Mouse (Mus musculus) layer of hippocampus, adult 9-10 months (tissue): ENCODE data around the gene Mab21l2.

Source experiments
- DNase-seq: peaks from one replicate; pipeline ENCODE4 v3.0.0; 2022; ENCODE audit warnings: low spot score

The Mab21l2 gene

DNA sequence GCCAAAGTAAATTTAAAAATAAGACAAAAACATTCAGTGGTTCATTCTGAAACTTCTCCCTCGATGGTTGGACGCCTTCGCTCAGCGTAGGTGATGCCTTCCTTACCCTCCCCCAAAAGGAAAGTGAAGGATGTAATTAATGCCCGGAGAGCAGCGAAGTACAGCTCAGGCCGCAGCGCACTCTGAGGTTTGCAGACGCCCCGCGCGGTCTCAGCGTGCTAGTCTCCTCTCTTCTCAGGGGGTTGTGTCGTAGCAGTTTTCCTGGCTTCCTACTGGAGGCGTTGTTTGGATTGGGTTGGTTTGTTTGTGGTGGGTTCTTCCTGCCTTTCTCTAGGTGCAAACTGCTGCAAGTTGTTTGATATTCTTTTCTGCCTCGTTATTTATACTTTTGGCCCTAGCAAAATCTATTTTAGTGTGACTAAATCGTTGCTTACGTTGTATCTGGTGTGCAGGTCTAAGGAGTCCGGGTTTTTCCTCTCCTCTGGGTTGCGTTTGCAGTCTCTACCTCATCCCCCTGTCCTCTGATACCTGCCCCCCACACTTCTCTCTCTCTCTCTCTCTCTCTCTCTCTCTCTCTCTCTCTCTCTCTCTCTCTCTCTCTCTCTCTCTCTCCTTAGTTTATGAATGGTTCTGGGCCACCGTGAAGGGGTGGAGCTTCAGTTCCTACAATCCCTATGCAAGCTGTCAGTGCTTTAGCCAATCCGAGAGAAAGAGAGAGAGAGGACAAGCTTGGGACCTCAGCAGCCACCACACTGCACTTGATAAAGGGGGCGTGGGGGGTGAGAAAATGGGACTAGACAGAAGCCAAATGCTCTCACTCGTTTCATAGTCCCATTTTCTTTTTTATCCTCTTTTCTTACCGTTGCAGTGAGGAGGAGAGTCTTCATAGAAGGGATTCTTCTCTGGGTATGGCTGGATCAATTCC, at the start of gene Mab21l2:
TSS of gene Mab21l2 (minus strand) at position 539 of the 925 bp plus-strand sequence.
- DNase-seq, result no peak

- no peak for DNase-seq
Measured at GRCm38 (mm10) chr3:86575312-86575711, 26.9 kb upstream of the Mab21l2 start.

GRCm38 (mm10) chr3:86572519-86573244, 24.3 kb upstream of the Mab21l2 start:
- no peak for DNase-seq

DNA sequence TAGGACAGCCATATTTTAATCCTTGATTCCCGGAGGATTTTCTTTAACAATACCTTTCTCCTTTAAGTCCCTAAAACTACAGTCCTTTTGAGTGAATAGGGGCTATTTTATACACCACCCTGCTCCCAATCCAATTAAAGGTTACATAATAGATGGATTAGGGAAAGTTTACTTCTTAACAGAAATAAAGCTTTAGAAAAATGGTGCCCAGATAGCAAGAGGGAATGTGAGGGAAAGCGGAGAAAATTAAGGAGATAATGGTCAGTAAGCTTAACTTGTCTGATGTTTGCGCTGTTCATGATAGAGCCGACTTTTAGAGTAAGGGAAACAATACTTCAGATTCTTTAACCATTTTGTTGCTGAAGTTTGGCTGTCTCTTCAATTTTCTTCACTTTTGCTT, 23.1 kb upstream of the Mab21l2 start:
- no peak for DNase-seq

GRCm38 (mm10) chr3:86567312-86567711, 18.9 kb upstream of the Mab21l2 start:
- no peak for DNase-seq

- no peak for DNase-seq
Measured at GRCm38 (mm10) chr3:86561396-86561795, 13.0 kb upstream of the Mab21l2 start.

GRCm38 (mm10) chr3:86561023-86561344, 12.6 kb upstream of the Mab21l2 start:
- DNase-seq, result no peak

- no peak for DNase-seq
Measured at GRCm38 (mm10) chr3:86560281-86561022, 12.0 kb upstream of the Mab21l2 start.

DNA sequence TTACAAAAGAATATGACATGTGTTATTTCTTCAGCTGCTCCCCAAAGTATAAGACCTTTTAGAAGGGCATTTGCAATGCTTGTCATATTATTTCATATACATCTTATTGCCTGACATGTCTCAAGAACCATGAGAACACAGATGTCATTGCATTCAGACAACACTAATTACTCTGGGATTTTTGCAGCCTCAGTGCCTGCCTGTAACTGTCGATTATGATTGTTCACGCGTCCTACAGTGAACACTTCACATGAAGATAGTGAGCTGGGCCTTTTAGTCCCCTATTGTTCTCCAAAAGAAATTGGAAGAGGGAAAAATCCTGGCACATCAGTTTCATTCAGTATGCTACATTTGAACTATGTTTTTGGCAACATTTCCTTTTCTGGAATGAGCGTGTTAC, 11.2 kb upstream of the Mab21l2 start:
- DNase-seq, result no peak

DNA sequence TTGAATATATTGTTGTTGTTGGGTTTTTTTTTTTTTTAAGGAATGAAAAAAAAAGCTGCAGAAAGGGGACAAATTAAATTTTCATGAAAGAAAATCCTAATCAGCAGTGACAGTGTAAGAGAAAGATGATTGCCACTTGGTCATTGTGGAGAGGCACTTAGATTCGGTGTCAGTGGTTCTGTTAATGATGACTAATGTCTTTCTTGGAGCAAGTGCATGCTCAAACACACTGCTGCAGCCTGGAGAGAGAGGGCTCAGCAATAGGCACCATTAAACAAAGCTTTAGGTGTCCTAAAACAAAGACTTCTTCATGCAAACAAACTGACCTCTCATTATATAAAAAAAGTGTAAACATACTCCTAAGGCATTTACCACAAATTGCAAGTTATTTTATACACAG, 10.5 kb upstream of the Mab21l2 start:
- no peak for DNase-seq

DNA sequence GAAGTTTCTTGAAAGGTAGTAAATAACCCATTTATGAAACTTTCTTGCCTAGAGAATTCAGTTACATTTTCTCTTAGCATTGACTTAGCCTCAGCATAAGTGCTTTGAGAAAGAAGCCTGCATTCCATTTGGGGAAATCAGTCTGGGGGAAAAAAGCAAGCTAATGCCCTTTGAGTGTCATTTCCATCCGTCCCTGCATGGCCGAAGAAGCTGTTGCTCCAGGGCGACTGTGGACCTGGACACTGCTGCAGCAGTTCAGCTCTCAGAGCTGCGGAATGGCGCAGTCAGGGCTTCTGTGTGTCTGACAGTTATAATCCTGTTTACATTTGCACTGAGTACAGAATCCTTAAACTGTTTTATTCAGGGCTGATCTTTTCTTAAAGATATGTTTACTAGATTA, 3.7 kb upstream of the Mab21l2 start:
- no peak for DNase-seq

GRCm38 (mm10) chr3:86551011-86551728, 2.7 kb upstream of the Mab21l2 start:
- DNase-seq, result no peak

GRCm38 (mm10) chr3:86550301-86551010, 2.0 kb upstream of the Mab21l2 start:
- DNase-seq, result no peak

GRCm38 (mm10) chr3:86547251-86547791, 1.1 kb downstream of the Mab21l2 start:
- no peak for DNase-seq

GRCm38 (mm10) chr3:86546471-86547250, 1.8 kb downstream of the Mab21l2 start:
- no peak for DNase-seq

DNA sequence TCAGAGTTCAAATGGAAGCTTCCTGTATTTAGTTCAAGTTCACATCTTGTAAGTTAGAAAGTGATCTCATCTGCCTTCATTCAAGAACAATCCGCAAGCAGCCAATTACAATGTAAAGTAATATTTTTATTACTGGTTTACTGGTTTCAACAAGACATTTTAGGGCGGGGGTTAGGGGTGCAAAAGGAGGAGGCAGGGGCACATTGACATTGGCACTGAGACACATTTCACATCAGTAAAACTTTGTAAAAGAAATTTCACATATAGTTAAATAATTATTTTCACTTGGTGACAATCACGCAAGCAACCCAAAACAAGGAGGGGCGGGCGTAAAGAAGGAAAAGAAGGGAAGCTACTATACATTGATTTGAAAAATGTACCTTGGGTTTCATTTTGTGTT, 2.5 kb downstream of the Mab21l2 start:
- no peak for DNase-seq

GRCm38 (mm10) chr3:86544785-86545184, 3.6 kb downstream of the Mab21l2 start:
- no peak for DNase-seq

- no peak for DNase-seq
Measured at GRCm38 (mm10) chr3:86541863-86542397, 6.5 kb downstream of the Mab21l2 start.

- no peak for DNase-seq
Measured at GRCm38 (mm10) chr3:86541074-86541614, 7.3 kb downstream of the Mab21l2 start.
